Mouse (Mus musculus) hindbrain, embryonic 14.5 days (tissue): ENCODE measurements at regions not wholly inside any gene's neighbourhood (a gene's known extent, or its start where the extent isn't known, plus 50 kb on each side); places are given as distances from the start of the nearest gene placed in this dataset.

ENCODE experiments used
- ATAC-seq: fragments of 200-750 bp; cut with Nextera tagmentation; 2 replicates; pipeline ENCODE4 v1.8.0; 2017; ENCODE audit warnings: moderate number of reproducible peaks, mild to moderate bottlenecking, moderate TSS enrichment, moderate library complexity; ENCODE audit not compliant: low FRiP score
- DNase-seq: peaks from one replicate; pipeline ENCODE4 v3.0.0-alpha.2; 2015; ENCODE audit warnings: low spot score
- H3K27ac ChIP-seq: fragments of 300-500 bp; sonication (generic); 2 replicates; pipeline ENCODE4 v1.5.1; 2014; ENCODE audit warnings: mild to moderate bottlenecking, moderate library complexity
- H3K27me3 ChIP-seq: fragments of 300-500 bp; sonication (generic); 2 replicates; pipeline ENCODE4 v1.6.1; 2014; ENCODE audit warnings: mild to moderate bottlenecking, low read length, mixed read lengths; ENCODE audit not compliant: control insufficient read depth, insufficient read depth
- H3K36me3 ChIP-seq: fragments of 300-500 bp; sonication (generic); replicated peaks from 2 replicates; pipeline ENCODE4 v1.6.1; 2014; ENCODE audit not compliant: control insufficient read depth, insufficient read depth
- H3K4me1 ChIP-seq: fragments of 300-500 bp; sonication (generic); replicated peaks from 2 replicates; pipeline ENCODE4 v1.6.1; 2014; ENCODE audit warnings: antibody characterized with exemption, low read length, mixed read lengths; ENCODE audit not compliant: control insufficient read depth, insufficient read depth
- H3K4me2 ChIP-seq: fragments of 300-500 bp; sonication (generic); replicated peaks from 2 replicates; pipeline ENCODE4 v1.6.1; 2014; ENCODE audit warnings: mild to moderate bottlenecking, moderate library complexity
- H3K4me3 ChIP-seq: fragments of 300-500 bp; sonication (generic); replicated peaks from 2 replicates; pipeline ENCODE4 v1.5.1; 2014; ENCODE audit warnings: mild to moderate bottlenecking, low read length
- H3K9ac ChIP-seq: fragments of 300-500 bp; sonication (generic); 2 replicates; pipeline ENCODE4 v1.6.1; 2014
- H3K9me3 ChIP-seq: fragments of 300-500 bp; sonication (generic); 2 replicates; pipeline ENCODE4 v1.6.1; 2016; ENCODE audit warnings: low read length; ENCODE audit not compliant: control insufficient read depth
- WGBS: fragments of 180-500 bp; shearing (Covaris S2); extraction: QIAGEN DNeasy Blood & Tissue Kit; methylation state at CpG from one replicate; pipeline ENCODE4 v1.1.7; 2014; 5-methylcytosine and 5-hydroxymethylcytosine counted together

DNA sequence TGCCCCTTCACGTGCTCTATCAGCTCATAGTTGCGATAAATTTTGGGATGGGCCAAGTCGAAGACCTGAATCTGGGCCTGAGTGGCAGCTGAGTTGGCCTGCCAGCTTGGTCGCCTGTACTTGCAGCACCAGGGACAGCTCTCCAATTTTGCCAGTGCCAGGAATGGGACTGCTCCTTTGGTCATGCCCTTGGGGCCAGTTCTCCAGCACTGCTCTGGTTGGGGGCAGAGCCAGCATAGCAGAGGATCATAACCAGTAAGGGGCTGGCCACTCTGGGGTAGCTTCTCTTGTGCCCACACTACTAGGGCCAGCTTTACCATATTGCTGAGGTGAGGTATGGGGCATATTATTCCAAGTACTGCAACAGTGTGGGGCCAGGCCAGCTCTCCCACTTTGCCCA, 397.0 kb upstream of the Cadm2 start:
- Histone ChIP-seq H3K4me2 (no peak overlapping the region), H3K9me3 (no peaks in the 10 kb centered on the region), H3K36me3 (no peaks in the 10 kb centered on the region), H3K4me1 (no peaks in the 10 kb centered on the region), H3K27ac (no peak overlapping the region), H3K4me3 (no peak overlapping the region), H3K27me3 (no peaks in the 10 kb centered on the region), H3K9ac (no peak overlapping the region)
- WGBS, result 72% methylated on average over 4 of the region's 4 CpGs
- ATAC-seq, result no peak; the same call in 1 of the 2 replicates
- DNase-seq, result no peak

GRCm38 (mm10) chr16:67989671-67990070, 369.0 kb upstream of the Cadm2 start:
- DNase-seq, result no peak
- WGBS, result 90% methylated on average over 4 of the region's 4 CpGs

DNA sequence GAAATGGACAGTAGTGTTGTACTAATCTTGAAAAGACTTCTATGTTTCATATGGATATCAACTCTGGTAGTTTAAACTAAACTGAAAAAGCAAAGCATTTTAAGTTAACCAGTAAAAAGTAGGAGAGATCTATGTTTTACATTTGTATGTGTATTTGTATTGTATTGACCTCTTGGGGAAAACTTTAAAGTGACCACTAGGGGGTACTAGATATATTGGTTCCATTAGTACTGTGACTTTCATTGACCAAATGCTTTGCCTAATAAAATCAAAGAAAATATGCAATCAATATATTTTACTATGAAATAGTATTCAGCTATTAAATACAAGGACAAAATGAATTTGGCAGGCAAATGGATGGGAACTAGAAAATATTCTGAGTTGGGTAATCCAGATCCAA, 355.9 kb upstream of the Cadm2 start:
- Histone ChIP-seq H3K4me1 (no peaks in the 10 kb centered on the region), H3K27me3 (no peaks in the 10 kb centered on the region), H3K27ac (no peak overlapping the region), H3K4me2 (no peak overlapping the region), H3K36me3 (no peaks in the 10 kb centered on the region), H3K4me3 (no peak overlapping the region), H3K9ac (no peak overlapping the region), H3K9me3 (no peaks in the 10 kb centered on the region)
- no peak for DNase-seq
- ATAC-seq, result no peak

More at GRCm38 (mm10) chr16:67989671-67990070, 369.0 kb upstream of the Cadm2 start:
- Histone ChIP-seq H3K9me3 (no peaks in the 10 kb centered on the region), H3K4me3 (no peak overlapping the region), H3K27ac (no peak overlapping the region), H3K9ac (no peak overlapping the region), H3K4me2 (no peak overlapping the region), H3K27me3 (no peaks in the 10 kb centered on the region), H3K4me1 (no peaks in the 10 kb centered on the region), H3K36me3 (no peaks in the 10 kb centered on the region)
- ATAC-seq, result no peak

DNA sequence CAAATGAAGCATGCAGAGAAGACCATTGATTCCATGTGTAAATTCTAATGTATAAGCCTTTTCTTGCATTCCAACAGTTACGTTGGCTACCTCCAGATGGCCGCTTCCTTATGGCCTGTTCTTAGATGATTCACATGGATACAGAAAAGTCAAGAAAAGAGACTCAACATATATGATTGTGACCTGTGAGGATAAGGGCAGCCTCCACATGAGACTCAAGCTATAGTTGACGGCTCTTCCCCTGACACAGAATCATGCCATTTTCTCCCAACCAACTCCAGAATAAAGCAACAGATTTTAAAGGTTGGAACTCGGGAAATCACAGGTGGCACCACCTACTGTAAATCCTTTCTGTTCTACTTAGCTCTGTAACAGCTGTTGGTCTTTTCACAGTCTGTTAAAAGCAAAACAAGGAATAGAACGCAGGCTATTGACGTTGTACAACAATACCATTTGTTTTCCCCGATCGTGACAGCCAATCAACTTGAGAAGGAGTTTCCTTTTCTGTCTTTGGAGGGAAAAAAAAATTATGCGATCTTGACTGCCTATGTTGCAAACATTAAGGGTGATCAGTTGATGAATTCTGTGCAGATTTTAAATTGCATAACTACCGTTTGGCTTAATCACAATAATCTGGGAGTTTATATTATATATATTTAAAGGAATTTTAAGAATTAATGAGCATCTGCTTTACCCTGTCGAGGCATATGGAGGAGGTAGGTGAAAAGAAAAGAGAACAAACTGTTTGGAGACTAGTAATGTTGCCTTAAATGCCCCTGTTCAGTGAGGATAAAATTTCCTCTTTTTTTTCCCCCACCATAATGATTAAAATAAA, 347.8 kb upstream of the Cadm2 start:
- 76% methylated on average over 11 of the region's 11 CpGs for WGBS
- H3K27me3 ChIP-seq, result no peaks in the 10 kb centered on the region
- H3K4me3 ChIP-seq, result no peak overlapping the region
- no peaks in the 10 kb centered on the region for H3K9me3 ChIP-seq
- no peaks in the 10 kb centered on the region for H3K4me1 ChIP-seq
- no peaks in the 10 kb centered on the region for H3K36me3 ChIP-seq
- no peak for DNase-seq
- no peak overlapping the region for H3K9ac ChIP-seq
- ATAC-seq, result no peak
- H3K27ac ChIP-seq, result no peak overlapping the region
- H3K4me2 ChIP-seq, result no peak overlapping the region

GRCm38 (mm10) chr16:67949112-67949511, 328.4 kb upstream of the Cadm2 start:
- H3K27me3 ChIP-seq, result no peaks in the 10 kb centered on the region
- no peak for DNase-seq
- no peaks in the 10 kb centered on the region for H3K4me1 ChIP-seq
- H3K36me3 ChIP-seq, result no peaks in the 10 kb centered on the region
- H3K4me3 ChIP-seq, result no peak overlapping the region
- no peak overlapping the region for H3K27ac ChIP-seq
- ATAC-seq, result no peak
- H3K4me2 ChIP-seq, result no peak overlapping the region
- no peaks in the 10 kb centered on the region for H3K9me3 ChIP-seq
- H3K9ac ChIP-seq, result no peak overlapping the region

DNA sequence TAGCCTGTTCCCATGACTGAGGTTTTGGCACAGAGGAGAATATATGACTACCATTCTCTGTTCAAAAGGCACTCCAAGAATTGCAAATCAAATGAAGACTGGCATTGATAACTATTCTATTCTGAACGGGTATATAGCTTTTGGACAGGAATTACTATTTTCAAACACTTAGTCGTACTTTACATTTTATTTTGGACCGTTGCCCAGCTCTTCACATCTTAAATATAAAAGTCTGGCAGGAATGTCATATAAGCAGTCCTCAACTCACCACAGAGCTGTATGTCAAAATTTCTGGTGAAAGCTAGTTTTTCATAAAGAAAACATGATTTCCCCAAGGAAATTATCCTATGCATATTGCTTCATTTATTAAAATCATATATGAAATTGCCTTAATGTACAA, 323.7 kb upstream of the Cadm2 start:
- Histone ChIP-seq H3K27ac (no peak overlapping the region), H3K9ac (no peak overlapping the region), H3K4me2 (no peak overlapping the region), H3K36me3 (no peaks in the 10 kb centered on the region), H3K9me3 (no peaks in the 10 kb centered on the region), H3K27me3 (no peaks in the 10 kb centered on the region), H3K4me1 (no peaks in the 10 kb centered on the region), H3K4me3 (no peak overlapping the region)
- ATAC-seq (no peak), DNase-seq (no peak)
- 89% methylated on average over 3 of the region's 3 CpGs for WGBS

- ATAC-seq, result no peak
- 89% methylated on average over 2 of the region's 2 CpGs for WGBS
- DNase-seq, result no peak
These were observed 298.5 kb upstream of the Cadm2 start for GRCm38 (mm10) chr16:67919175-67919574.

GRCm38 (mm10) chr16:67871304-67872022, 250.8 kb upstream of the Cadm2 start:
- no peaks in the 10 kb centered on the region for H3K27me3 ChIP-seq
- no peak overlapping the region for H3K9ac ChIP-seq
- no peaks in the 10 kb centered on the region for H3K4me1 ChIP-seq
- ATAC-seq (peak; percentile 60; the same call in 1 of the 2 replicates), DNase-seq (peak; percentile 45)
- H3K27ac ChIP-seq, result no peak overlapping the region
- no peaks in the 10 kb centered on the region for H3K9me3 ChIP-seq
- H3K36me3 ChIP-seq, result no peaks in the 10 kb centered on the region
- H3K4me3 ChIP-seq, result no peak overlapping the region
- H3K4me2 ChIP-seq, result no peak overlapping the region
- WGBS, result 4% methylated on average over 1 of the region's 1 CpGs

More at GRCm38 (mm10) chr16:67919175-67919574, 298.5 kb upstream of the Cadm2 start:
- H3K36me3 ChIP-seq, result no peaks in the 10 kb centered on the region
- no peaks in the 10 kb centered on the region for H3K27me3 ChIP-seq
- H3K9ac ChIP-seq, result no peak overlapping the region
- no peak overlapping the region for H3K4me3 ChIP-seq
- no peaks in the 10 kb centered on the region for H3K9me3 ChIP-seq
- no peaks in the 10 kb centered on the region for H3K4me1 ChIP-seq
- H3K4me2 ChIP-seq, result no peak overlapping the region
- H3K27ac ChIP-seq, result no peak overlapping the region

GRCm38 (mm10) chr16:67850201-67850600, 229.5 kb upstream of the Cadm2 start:
- DNase-seq (no peak), ATAC-seq (no peak)
- Histone ChIP-seq H3K4me2 (no peak overlapping the region), H3K9ac (no peak overlapping the region), H3K4me1 (no peaks in the 10 kb centered on the region), H3K27me3 (no peaks in the 10 kb centered on the region), H3K27ac (no peak overlapping the region), H3K9me3 (no peaks in the 10 kb centered on the region), H3K4me3 (no peak overlapping the region), H3K36me3 (no peaks in the 10 kb centered on the region)
- WGBS, result 54% methylated on average over 2 of the region's 2 CpGs
